Mouse (Mus musculus) heart, postnatal 0 days (tissue): ENCODE results near the gene Rnasel. TPM values are rescaled to one million over a fixed set of nuclear protein-coding genes. Genes with fewer than 3 reads are reported as not detected.

Source experiments
- ATAC-seq: fragments of 200-750 bp; cut with Nextera tagmentation; 2 replicates; pipeline ENCODE4 v1.8.0; 2017; ENCODE audit warnings: low read depth, moderate number of reproducible peaks, moderate library complexity; ENCODE audit not compliant: insufficient read depth
- DNase-seq: peaks from one replicate; pipeline ENCODE4 v3.0.0-alpha.2; 2016; ENCODE audit warnings: low spot score
- H3K27ac ChIP-seq: fragments of 300-500 bp; sonication (generic); 2 replicates; pipeline ENCODE4 v1.5.1; 2014; ENCODE audit warnings: low read depth, mild to moderate bottlenecking
- H3K27me3 ChIP-seq: fragments of 300-500 bp; sonication (generic); 2 replicates; pipeline ENCODE4 v1.6.1; 2014; ENCODE audit warnings: low read length, mixed read lengths; ENCODE audit not compliant: control insufficient read depth, insufficient read depth
- H3K36me3 ChIP-seq: fragments of 300-500 bp; sonication (generic); replicated peaks from 2 replicates; pipeline ENCODE4 v1.6.1; 2014; ENCODE audit warnings: low read length, mixed read lengths; ENCODE audit not compliant: control insufficient read depth, insufficient read depth
- H3K4me1 ChIP-seq: fragments of 300-500 bp; sonication (generic); 2 replicates; pipeline ENCODE4 v1.6.1; 2014; ENCODE audit warnings: antibody characterized with exemption; ENCODE audit not compliant: control insufficient read depth, insufficient read depth
- H3K4me2 ChIP-seq: fragments of 300-500 bp; sonication (generic); 2 replicates; pipeline ENCODE4 v1.6.1; 2014; ENCODE audit warnings: low read depth, mild to moderate bottlenecking, low read length, moderate library complexity
- H3K4me3 ChIP-seq: fragments of 300-500 bp; sonication (generic); 2 replicates; pipeline ENCODE4 v1.5.1; 2014; ENCODE audit warnings: low read depth, low read length
- H3K9ac ChIP-seq: fragments of 300-500 bp; sonication (generic); replicated peaks from 2 replicates; pipeline ENCODE4 v1.6.1; 2014; ENCODE audit warnings: low read depth, low read length, mixed read lengths
- H3K9me3 ChIP-seq: fragments of 300-500 bp; sonication (generic); replicated peaks from 2 replicates; pipeline ENCODE4 v1.6.1; 2016; ENCODE audit warnings: low read length; ENCODE audit not compliant: control insufficient read depth
- CTCF ChIP-seq: IDR thresholded peaks from 2 replicates; pipeline ENCODE4 v1.5.1; 2016; ENCODE audit warnings: antibody characterized with exemption, control low read depth, low read depth
- EP300 ChIP-seq: IDR thresholded peaks from 2 replicates; pipeline ENCODE4 v1.6.1; 2016; ENCODE audit warnings: antibody characterized with exemption, low read depth
- WGBS: fragments of 180-500 bp; shearing (Covaris S2); extraction: QIAGEN DNeasy Blood & Tissue Kit; methylation state at CpG from one replicate; pipeline ENCODE4 v1.1.7; 2014; 5-methylcytosine and 5-hydroxymethylcytosine counted together
- polyA plus RNA-seq: library from polyadenylated mRNA; unstranded; fragments of >200 nt; fragmentation: Nextera tagmentation; extraction: Ambion mirVana; gene quantifications from 2 replicates; pipeline ENCODE4 v1.2.1, GENCODE M21; 2015
- total RNA-seq: library from RNA; depleted of rRNA; stranded (reverse); fragments of >200 nt; gene quantifications from 2 replicates; pipeline ENCODE4 v1.2.3, GENCODE M21; 2014; ENCODE audit warnings: low replicate concordance; rRNA removed

Gene Rnasel
- 31.4 and 31.9 TPM in 2 replicates for total RNA-seq
- polyA plus RNA-seq, result 17.4 and 22.1 TPM in 2 replicates

- TF ChIP-seq CTCF (peak; percentile 84), EP300 (peak; percentile 74)
- peak; percentile 88 for DNase-seq
- ATAC-seq, result peak; percentile 71
- no peaks in the 10 kb centered on the region for H3K36me3 ChIP-seq
- H3K4me1 ChIP-seq, result peaks cover 39% of the 10 kb centered on the region
- H3K27me3 ChIP-seq, result no peaks in the 10 kb centered on the region
- H3K9ac ChIP-seq, result peak within 1 kb of the TSS; percentile 64
- H3K9me3 ChIP-seq, result no peaks in the 10 kb centered on the region
- peak within 1 kb of the TSS; percentile 94 for H3K27ac ChIP-seq
- 4% methylated on average over 18 of the region's 18 CpGs for whole genome bisulfite sequencing
- peak within 1 kb of the TSS; percentile 53 for H3K4me3 ChIP-seq
- peak within 1 kb of the TSS; percentile 66 for H3K4me2 ChIP-seq
Measured at GRCm38 (mm10) chr1:153749211-153749801, at the start of gene Rnasel. Gene Rnasel, plus strand, starts transcription at chr1:153749426.

GRCm38 (mm10) chr1:153700448-153701063, 48.7 kb upstream of the Rnasel start:
- H3K4me1 ChIP-seq, result peaks cover 12% of the 10 kb centered on the region
- no peaks in the 10 kb centered on the region for H3K27me3 ChIP-seq
- H3K9ac ChIP-seq, result no peak overlapping the region
- TF ChIP-seq EP300 (no peak), CTCF (no peak)
- no peak overlapping the region for H3K4me3 ChIP-seq
- ATAC-seq (no peak), DNase-seq (no peak)
- H3K27ac ChIP-seq, result no peak overlapping the region
- H3K4me2 ChIP-seq, result no peak overlapping the region
- WGBS, result 84% methylated on average over 11 of the region's 11 CpGs
- H3K36me3 ChIP-seq, result no peaks in the 10 kb centered on the region
- no peaks in the 10 kb centered on the region for H3K9me3 ChIP-seq

DNA sequence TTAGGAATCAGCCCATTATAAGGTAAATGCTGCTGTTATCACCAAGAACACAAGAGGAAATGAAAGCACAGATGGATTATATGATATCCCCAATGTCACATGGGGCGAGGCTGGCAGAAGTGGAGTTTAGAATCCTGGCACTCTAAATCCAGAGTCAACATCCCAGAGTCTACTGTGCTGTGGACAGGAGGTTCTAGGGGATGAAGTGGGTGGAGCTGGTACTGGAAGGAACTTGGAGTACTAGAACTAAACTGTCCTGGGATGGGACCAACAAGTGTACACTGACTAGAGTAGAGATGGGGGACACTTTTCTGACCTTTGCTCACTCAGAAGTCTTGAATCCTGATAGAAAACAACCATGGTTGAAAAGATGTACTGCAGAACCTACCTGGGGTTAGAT, 47.8 kb upstream of the Rnasel start:
- no peak overlapping the region for H3K4me3 ChIP-seq
- H3K27me3 ChIP-seq, result no peaks in the 10 kb centered on the region
- ATAC-seq (no peak), DNase-seq (no peak)
- H3K4me1 ChIP-seq, result peaks cover 12% of the 10 kb centered on the region
- 87% methylated on average over 1 of the region's 1 CpGs for WGBS
- H3K36me3 ChIP-seq, result no peaks in the 10 kb centered on the region
- H3K9ac ChIP-seq, result no peak overlapping the region
- H3K27ac ChIP-seq, result no peak overlapping the region
- H3K9me3 ChIP-seq, result no peaks in the 10 kb centered on the region
- no peak for TF ChIP-seq EP300
- no peak for TF ChIP-seq CTCF
- no peak overlapping the region for H3K4me2 ChIP-seq

DNA sequence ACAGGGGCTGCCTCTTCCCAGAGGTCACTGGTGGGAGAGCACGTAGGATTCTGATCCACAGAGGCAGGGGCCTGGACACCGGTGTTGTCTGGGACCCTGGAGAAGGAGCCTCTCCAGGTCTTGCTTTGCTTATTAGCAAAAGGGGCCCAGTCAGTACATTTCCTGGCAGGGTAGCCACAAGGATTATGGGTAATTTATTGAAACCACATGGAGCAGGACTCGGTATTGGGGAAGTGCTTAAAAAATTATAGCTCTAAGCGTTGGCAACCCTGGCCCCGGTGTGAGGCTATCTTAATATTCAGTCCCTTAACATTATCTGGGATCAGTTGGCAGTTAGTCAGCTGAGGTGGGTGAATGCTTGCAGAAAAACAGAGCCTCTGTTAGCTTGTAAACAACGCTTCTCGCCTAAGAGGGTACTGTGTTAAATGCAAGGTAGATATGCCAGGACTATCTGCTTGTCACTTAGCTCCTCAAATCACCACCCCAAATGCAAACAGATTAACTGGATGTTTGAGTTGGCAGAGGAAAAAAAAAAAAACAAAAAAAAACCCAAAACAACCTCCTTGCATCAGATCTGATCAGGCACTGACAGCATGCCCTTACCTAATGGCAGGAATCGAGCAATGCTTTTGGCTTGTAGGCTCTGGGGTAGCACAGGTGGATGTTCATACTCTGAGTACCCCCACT, 46.9 kb upstream of the Rnasel start:
- TF ChIP-seq CTCF (no peak), EP300 (no peak)
- WGBS, result 84% methylated on average over 8 of the region's 8 CpGs
- Histone ChIP-seq H3K9me3 (no peaks in the 10 kb centered on the region), H3K4me2 (no peak overlapping the region), H3K4me3 (no peak overlapping the region), H3K9ac (no peak overlapping the region), H3K27ac (no peak overlapping the region), H3K4me1 (peaks cover 12% of the 10 kb centered on the region), H3K36me3 (no peaks in the 10 kb centered on the region), H3K27me3 (no peaks in the 10 kb centered on the region)
- DNase-seq (no peak), ATAC-seq (no peak)

- Histone ChIP-seq H3K9ac (no peak overlapping the region), H3K4me2 (no peak overlapping the region), H3K27ac (no peak overlapping the region), H3K4me3 (no peak overlapping the region), H3K36me3 (no peaks in the 10 kb centered on the region), H3K27me3 (no peaks in the 10 kb centered on the region), H3K9me3 (no peaks in the 10 kb centered on the region), H3K4me1 (peaks cover 12% of the 10 kb centered on the region)
- DNase-seq, result no peak
- WGBS, result 58% methylated on average over 8 of the region's 8 CpGs
- no peak; the same call in 1 of the 2 replicates for ATAC-seq
- TF ChIP-seq CTCF (no peak), EP300 (no peak)
Measured at GRCm38 (mm10) chr1:153702853-153703410, 46.3 kb upstream of the Rnasel start.
